Mouse (Mus musculus): ENCODE data around the gene Slc12a3. TPM values are rescaled to one million over a fixed set of nuclear protein-coding genes. Genes with fewer than 3 reads are reported as not detected.
A peak's percentile ranks its signal among the peaks of the same experiment; 100 is the strongest.

The Slc12a3 gene
- polyA plus RNA-seq, 1 experiment from 2014 or later: 0.05 TPM

DNA sequence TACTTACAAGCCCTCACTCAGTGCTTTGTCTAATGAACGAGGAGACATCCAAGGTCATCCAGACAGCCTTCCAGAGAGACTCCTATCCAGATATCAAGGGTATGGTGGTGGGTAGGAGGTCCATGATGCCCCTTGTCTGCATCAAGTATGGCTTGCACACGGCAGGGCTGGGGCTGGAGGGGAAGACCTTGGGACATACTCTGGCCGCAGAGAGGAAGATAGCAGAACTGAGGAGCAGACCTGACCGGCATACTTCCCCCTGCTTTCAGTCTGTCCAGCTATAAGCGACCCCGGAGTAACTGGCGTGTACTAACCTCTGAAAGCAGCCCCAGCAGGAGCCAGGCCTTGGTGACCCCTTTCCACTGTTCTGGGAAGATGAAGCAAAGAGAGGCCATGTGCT, 80.5 kb downstream of the Slc12a3 start:
- 88% methylated on average over 7 of the region's 7 CpGs for WGBS
- H3K9me3 ChIP-seq (ENCODE audit: control insufficient read depth, low read length): no peaks in the 10 kb centered on the region
- no peak for ATAC-seq (replicated peaks; ENCODE audit: low FRiP score, low TSS enrichment, low read depth)
- H3K4me3 ChIP-seq (ENCODE audit: low read depth, low read length): no peak overlapping the region
- no peaks in the 10 kb centered on the region for H3K27me3 ChIP-seq (replicated peaks; ENCODE audit: control insufficient read depth, insufficient read depth, low read length)
- no peaks in the 10 kb centered on the region for H3K36me3 ChIP-seq (ENCODE audit: control insufficient read depth, insufficient read depth, low read length)
- no peaks in the 10 kb centered on the region for H3K4me1 ChIP-seq (replicated peaks; ENCODE audit: control insufficient read depth, insufficient read depth, low read length)
- no peak overlapping the region for H3K27ac ChIP-seq (ENCODE audit: low read depth)
- no peak overlapping the region for H3K4me2 ChIP-seq (ENCODE audit: low read length)
- no peak overlapping the region for H3K9ac ChIP-seq (ENCODE audit: low read length)
- DNase-seq (ENCODE audit: low spot score): no peak

DNA sequence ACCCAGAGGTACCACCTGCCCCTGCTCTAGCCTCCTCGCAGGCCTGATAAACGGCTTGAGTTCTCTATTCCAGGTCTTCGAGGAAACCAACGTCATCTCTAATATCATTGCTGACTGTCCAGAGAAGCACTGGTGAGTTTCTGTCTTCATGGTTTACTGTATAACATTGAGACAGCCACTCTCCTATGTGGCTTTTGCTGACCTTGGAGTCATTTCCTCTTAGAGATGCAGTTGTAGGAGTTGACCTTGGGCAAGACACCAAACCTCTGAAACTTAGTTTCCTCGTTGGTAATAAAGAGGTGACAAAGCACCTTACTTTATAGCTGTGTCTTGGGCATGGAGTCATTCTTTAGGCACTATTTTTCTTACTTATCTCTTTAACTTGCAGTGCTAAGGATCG, 83.5 kb downstream of the Slc12a3 start:
- Histone ChIP-seq H3K36me3 (ENCODE audit: control insufficient read depth, insufficient read depth, low read length) (no peaks in the 10 kb centered on the region), H3K4me3 (ENCODE audit: low read depth, low read length) (no peak overlapping the region), H3K9ac (ENCODE audit: low read length) (no peak overlapping the region), H3K9me3 (ENCODE audit: control insufficient read depth, low read length) (no peaks in the 10 kb centered on the region), H3K4me1 (replicated peaks; ENCODE audit: control insufficient read depth, insufficient read depth, low read length) (no peaks in the 10 kb centered on the region), H3K27ac (ENCODE audit: low read depth) (no peak overlapping the region), H3K27me3 (replicated peaks; ENCODE audit: control insufficient read depth, insufficient read depth, low read length) (no peaks in the 10 kb centered on the region), H3K4me2 (ENCODE audit: low read length) (no peak overlapping the region)
- DNase-seq (ENCODE audit: low spot score) (no peak), ATAC-seq (replicated peaks; ENCODE audit: low FRiP score, low TSS enrichment, low read depth) (no peak)
- WGBS: 73% methylated on average over 6 of the region's 6 CpGs

DNA sequence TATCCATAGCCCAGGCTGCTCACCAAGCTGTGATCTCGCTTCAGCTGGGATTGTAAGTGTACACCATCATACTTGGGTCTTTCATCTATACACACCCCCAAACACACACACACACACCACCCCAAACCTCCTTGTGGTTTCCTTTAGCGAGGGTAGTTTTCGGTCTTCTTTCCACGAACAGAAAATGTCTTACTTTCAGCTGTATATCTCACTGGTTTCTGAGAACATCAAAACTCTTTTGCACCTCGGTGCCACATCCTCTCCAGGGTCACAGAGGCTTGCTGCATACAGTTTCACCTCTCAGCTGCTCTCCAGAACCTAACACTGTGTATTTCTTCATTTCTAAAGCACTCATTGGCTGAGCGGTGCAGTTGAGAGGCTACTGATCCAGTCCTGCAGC, 84.5 kb downstream of the Slc12a3 start:
- no peaks in the 10 kb centered on the region for H3K4me1 ChIP-seq (replicated peaks; ENCODE audit: control insufficient read depth, insufficient read depth, low read length)
- no peak overlapping the region for H3K9ac ChIP-seq (ENCODE audit: low read length)
- no peaks in the 10 kb centered on the region for H3K36me3 ChIP-seq (ENCODE audit: control insufficient read depth, insufficient read depth, low read length)
- WGBS: 79% methylated on average over 6 of the region's 6 CpGs
- no peak overlapping the region for H3K27ac ChIP-seq (ENCODE audit: low read depth)
- no peak for ATAC-seq (replicated peaks; ENCODE audit: low FRiP score, low TSS enrichment, low read depth)
- no peaks in the 10 kb centered on the region for H3K9me3 ChIP-seq (ENCODE audit: control insufficient read depth, low read length)
- H3K4me3 ChIP-seq (ENCODE audit: low read depth, low read length): no peak overlapping the region
- H3K4me2 ChIP-seq (ENCODE audit: low read length): no peak overlapping the region
- no peak for DNase-seq (ENCODE audit: low spot score)
- no peaks in the 10 kb centered on the region for H3K27me3 ChIP-seq (replicated peaks; ENCODE audit: control insufficient read depth, insufficient read depth, low read length)

DNA sequence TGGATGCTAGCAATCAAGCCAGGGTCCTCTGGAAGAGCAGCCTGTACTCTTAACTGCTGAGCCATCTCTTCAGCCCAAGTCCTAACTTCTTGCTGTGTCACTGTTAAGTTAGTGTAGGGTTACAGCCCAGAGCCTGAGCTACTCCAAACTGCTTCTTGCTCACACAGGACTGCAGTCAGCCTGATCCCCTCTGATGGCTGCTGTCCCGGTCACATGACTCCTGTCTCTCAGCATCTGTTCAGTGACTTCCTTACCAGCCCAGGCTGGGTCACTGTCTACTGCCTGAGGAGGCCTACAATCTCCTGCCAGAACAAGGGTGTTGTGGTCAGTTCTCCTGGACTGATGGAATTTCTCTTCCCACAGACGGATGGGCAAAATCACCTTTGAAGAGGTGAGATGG, 86.2 kb downstream of the Slc12a3 start:
- WGBS: 56% methylated on average over 2 of the region's 2 CpGs
- no peak for ATAC-seq (replicated peaks; ENCODE audit: low FRiP score, low TSS enrichment, low read depth)

More for the DNA sequence above, 86.2 kb downstream of the Slc12a3 start:
- Histone ChIP-seq H3K4me3 (ENCODE audit: low read depth, low read length) (no peak overlapping the region), H3K27ac (ENCODE audit: low read depth) (no peak overlapping the region), H3K4me1 (replicated peaks; ENCODE audit: control insufficient read depth, insufficient read depth, low read length) (no peaks in the 10 kb centered on the region), H3K9ac (ENCODE audit: low read length) (no peak overlapping the region), H3K9me3 (ENCODE audit: control insufficient read depth, low read length) (no peaks in the 10 kb centered on the region), H3K27me3 (replicated peaks; ENCODE audit: control insufficient read depth, insufficient read depth, low read length) (no peaks in the 10 kb centered on the region), H3K36me3 (ENCODE audit: control insufficient read depth, insufficient read depth, low read length) (no peaks in the 10 kb centered on the region), H3K4me2 (ENCODE audit: low read length) (no peak overlapping the region)
- no peak for DNase-seq (ENCODE audit: low spot score)

MicroRNAs within 50 kb of the gene (microRNA counts, 519-probe panel; counts per million panel counts)
- microRNA mmu-miR-138: 3,746 counts per million, percentile 53 among the panel's probes with 10 or more counts

Small RNAs within 50 kb of the gene (microRNA-seq; reads per million reads assigned to microRNA genes)
- gene Mir138-2: 124 reads per million, percentile 61 among the genes with 10 or more reads in this experiment

Other genes starting within 250 kb of the Slc12a3 start
- 12.2 and 13.2 TPM in 2 replicates for gene Bbs2, start 230.3 kb upstream of the Slc12a3 start, polyA plus RNA-seq (2014; fragmentation: Nextera tagmentation; extraction: Ambion mirVana)
- 1.3 TPM in 1 of 2 replicates, not detected in the other for gene Mt4, start 192.0 kb upstream of the Slc12a3 start, polyA plus RNA-seq (2014; fragmentation: Nextera tagmentation; extraction: Ambion mirVana)
- 8.0 and 8.7 TPM in 2 replicates for gene Mt3, start 176.6 kb upstream of the Slc12a3 start, polyA plus RNA-seq (2014; fragmentation: Nextera tagmentation; extraction: Ambion mirVana)
- 104 and 155 TPM in 2 replicates for gene Mt2, start 156.5 kb upstream of the Slc12a3 start, polyA plus RNA-seq (2014; fragmentation: Nextera tagmentation; extraction: Ambion mirVana)
- 473 and 778 TPM in 2 replicates for gene Mt1, start 150.1 kb upstream of the Slc12a3 start, polyA plus RNA-seq (2014; fragmentation: Nextera tagmentation; extraction: Ambion mirVana)
- gene Nup93, start 114.6 kb upstream of the Slc12a3 start, polyA plus RNA-seq (2014; fragmentation: Nextera tagmentation; extraction: Ambion mirVana): 90.0 and 98.1 TPM in 2 replicates
- gene Herpud1, start 57.2 kb downstream of the Slc12a3 start, polyA plus RNA-seq (2014; fragmentation: Nextera tagmentation; extraction: Ambion mirVana): 77.7 and 97.4 TPM in 2 replicates
- gene Nlrc5, start 105.2 kb downstream of the Slc12a3 start, polyA plus RNA-seq (2014; fragmentation: Nextera tagmentation; extraction: Ambion mirVana): 0.48 and 0.69 TPM in 2 replicates
- 9.8 and 10.2 TPM in 2 replicates for gene Cpne2, start 203.8 kb downstream of the Slc12a3 start, polyA plus RNA-seq (2014; fragmentation: Nextera tagmentation; extraction: Ambion mirVana)

All from intestine, embryonic 14.5 days (tissue).